Mouse (Mus musculus) MEL (cell line): ENCODE measurements around the gene Nthl1. TPM values are rescaled to one million over a fixed set of nuclear protein-coding genes. Genes with fewer than 3 reads are reported as not detected.
"Not testable (repeated sequence)": the region's sequence is repeated elsewhere in the genome, so short reads cannot be mapped to it uniquely, and the experiment has no call there.

Source experiments
- DNase-seq: peaks from one replicate; pipeline ENCODE4 v3.0.0; 2011; ENCODE audit warnings: low read depth, low spot score
- H3K27ac ChIP-seq: 2 replicates; pipeline ENCODE4 v1.5.1; 2012; ENCODE audit warnings: low read depth, mild to moderate bottlenecking, control low read depth, low read length, moderate library complexity; ENCODE audit not compliant: control insufficient read depth
- H3K27me3 ChIP-seq, 2 experiments: fragments of 150-350 bp in 1 of 2; sonication (generic) in 1 of 2; 2 replicates each; pipeline ENCODE4 v1.6.1; 2012; ENCODE audit warnings: low read length in 2 of 2, mild to moderate bottlenecking in 2 of 2, improper control_type of control experiment in 1 of 2, moderate library complexity in 1 of 2; ENCODE audit not compliant: insufficient read depth in 2 of 2, control insufficient read depth in 1 of 2
- H3K36me3 ChIP-seq, 2 experiments: 2 replicates each; pipeline ENCODE4 v1.6.1; 2012 to 2014; ENCODE audit warnings: low read length in 2 of 2, improper control_type of control experiment in 1 of 2, inconsistent platforms in 1 of 2, mild to moderate bottlenecking in 1 of 2; ENCODE audit not compliant: insufficient read depth in 2 of 2, control insufficient read depth in 1 of 2
- H3K4me1 ChIP-seq, 2 experiments: fragments of 150-350 bp in 1 of 2; sonication (generic) in 1 of 2; 2 replicates each; pipeline ENCODE4 v1.6.1; 2012; ENCODE audit warnings: low read length in 2 of 2, improper control_type of control experiment in 1 of 2, mild to moderate bottlenecking in 1 of 2; ENCODE audit not compliant: insufficient read depth in 2 of 2, control insufficient read depth in 1 of 2
- H3K4me3 ChIP-seq, 2 experiments: fragments of 150-350 bp in 1 of 2; sonication (generic) in 1 of 2; 2 replicates each; pipeline ENCODE4 v1.5.1; 2012; ENCODE audit warnings: low read depth in 2 of 2, low read length in 2 of 2, mild to moderate bottlenecking in 2 of 2, moderate library complexity in 2 of 2, control low read depth in 1 of 2, improper control_type of control experiment in 1 of 2; ENCODE audit not compliant: control insufficient read depth in 1 of 2, insufficient read depth in 1 of 2
- H3K79me2 ChIP-seq: 2 replicates; pipeline ENCODE4 v1.6.1; 2012; ENCODE audit warnings: mild to moderate bottlenecking, low read length, moderate library complexity; ENCODE audit not compliant: control insufficient read depth, poor library complexity, insufficient read depth
- H3K9ac ChIP-seq: 2 replicates; pipeline ENCODE4 v1.6.1; 2012; ENCODE audit warnings: low read depth, mild to moderate bottlenecking, control low read depth, low read length, moderate library complexity; ENCODE audit not compliant: control insufficient read depth, poor library complexity, severe bottlenecking
- H3K9me3 ChIP-seq: fragments of 150-350 bp; sonication (generic); replicated peaks from 2 replicates; pipeline ENCODE4 v1.6.1; 2012; ENCODE audit warnings: mild to moderate bottlenecking, low read length, improper control_type of control experiment, moderate library complexity; ENCODE audit not compliant: insufficient read depth
- BHLHE40 ChIP-seq: IDR thresholded peaks from 2 replicates; pipeline ENCODE4 v1.6.1; 2012; ENCODE audit warnings: low read depth, mild to moderate bottlenecking, inconsistent platforms, low read length, improper control_type of control experiment, borderline replicate concordance
- CHD2 ChIP-seq: IDR thresholded peaks from 2 replicates; pipeline ENCODE4 v1.6.1; 2011; ENCODE audit warnings: low read length, improper control_type of control experiment
- CTCF ChIP-seq, 3 experiments: IDR thresholded peaks in 2 of 3; conservative IDR thresholded peaks in 1 of 3; 2 replicates each; pipeline ENCODE4 v1.5.1; 2011 to 2012; ENCODE audit warnings: low read length in 3 of 3, low read depth in 2 of 3, mild to moderate bottlenecking in 2 of 3, improper control_type of control experiment in 1 of 3, inconsistent platforms in 1 of 3, mixed read lengths in 1 of 3, moderate library complexity in 1 of 3; ENCODE audit not compliant: control insufficient read depth in 1 of 3, insufficient read depth in 1 of 3, poor library complexity in 1 of 3, severe bottlenecking in 1 of 3
- ELF1 ChIP-seq: IDR thresholded peaks from 2 replicates; pipeline ENCODE4 v1.6.1; 2014; ENCODE audit warnings: low read depth, mild to moderate bottlenecking, inconsistent platforms, low read length, improper control_type of control experiment, moderate library complexity
- EP300 ChIP-seq, 2 experiments: IDR thresholded peaks; 2 replicates each; pipeline ENCODE4 v1.6.1; 2011; ENCODE audit warnings: improper control_type of control experiment in 2 of 2, low read length in 2 of 2, low read depth in 1 of 2, mild to moderate bottlenecking in 1 of 2
- GABPA ChIP-seq: IDR thresholded peaks from 2 replicates; pipeline ENCODE4 v1.6.1; 2012; ENCODE audit warnings: low read depth, mild to moderate bottlenecking, inconsistent platforms, low read length, improper control_type of control experiment, moderate library complexity
- GATA1 ChIP-seq: IDR thresholded peaks from 2 replicates; pipeline ENCODE4 v1.6.1; 2011; ENCODE audit warnings: low read depth, low read length, improper control_type of control experiment
- HCFC1 ChIP-seq: IDR thresholded peaks from 2 replicates; pipeline ENCODE4 v1.6.1; 2012; ENCODE audit warnings: low read depth, mild to moderate bottlenecking, inconsistent platforms, low read length, improper control_type of control experiment, moderate library complexity
- MAX ChIP-seq: IDR thresholded peaks from 2 replicates; pipeline ENCODE4 v1.6.1; 2011; ENCODE audit warnings: low read length, improper control_type of control experiment
- MAZ ChIP-seq: IDR thresholded peaks from 2 replicates; pipeline ENCODE4 v1.6.1; 2012; ENCODE audit warnings: low read depth, mild to moderate bottlenecking, inconsistent platforms, low read length, improper control_type of control experiment
- MEF2A ChIP-seq: IDR thresholded peaks from 2 replicates; pipeline ENCODE4 v1.6.1; 2014; ENCODE audit warnings: low read depth, mild to moderate bottlenecking, inconsistent platforms, low read length, improper control_type of control experiment; ENCODE audit not compliant: poor library complexity, insufficient replicate concordance, severe bottlenecking; ENCODE audit errors: extremely low read depth
- MXI1 ChIP-seq: IDR thresholded peaks from 2 replicates; pipeline ENCODE4 v1.6.1; 2011; ENCODE audit warnings: mild to moderate bottlenecking, low read depth, low read length, improper control_type of control experiment
- MYB ChIP-seq: IDR thresholded peaks from 2 replicates; pipeline ENCODE4 v1.6.1; 2011; ENCODE audit warnings: mild to moderate bottlenecking, low read depth, low read length, improper control_type of control experiment
- MYC ChIP-seq: IDR thresholded peaks from 2 replicates; pipeline ENCODE4 v1.6.1; 2011; ENCODE audit warnings: low read depth, mild to moderate bottlenecking, low read length, improper control_type of control experiment, moderate library complexity
- NELFE ChIP-seq: IDR thresholded peaks from 2 replicates; pipeline ENCODE4 v1.6.1; 2011; ENCODE audit warnings: low read depth, low read length, improper control_type of control experiment
- NRF1 ChIP-seq: IDR thresholded peaks from 2 replicates; pipeline ENCODE4 v1.6.1; 2014; ENCODE audit warnings: low read depth, mild to moderate bottlenecking, inconsistent platforms, low read length, improper control_type of control experiment, moderate library complexity; ENCODE audit not compliant: poor library complexity, insufficient read depth, severe bottlenecking
- POLR2A ChIP-seq, 2 experiments: IDR thresholded peaks; 2 replicates each; pipeline ENCODE4 v1.6.1; 2011 to 2012; ENCODE audit warnings: low read length in 2 of 2, mild to moderate bottlenecking in 2 of 2, control low read depth in 1 of 2, improper control_type of control experiment in 1 of 2, low read depth in 1 of 2, moderate library complexity in 1 of 2; ENCODE audit not compliant: control insufficient read depth in 1 of 2, insufficient read depth in 1 of 2, poor library complexity in 1 of 2
- POLR2AphosphoS2 ChIP-seq: IDR thresholded peaks from 2 replicates; pipeline ENCODE4 v1.6.1; 2011; ENCODE audit warnings: low read length, improper control_type of control experiment
- POLR2AphosphoS5 ChIP-seq: IDR thresholded peaks from 2 replicates; pipeline ENCODE4 v1.6.1; 2012; ENCODE audit warnings: low read depth, borderline replicate concordance, mild to moderate bottlenecking, inconsistent platforms, low read length, moderate library complexity, mixed read lengths
- RAD21 ChIP-seq: IDR thresholded peaks from 2 replicates; pipeline ENCODE4 v1.6.1; 2011; ENCODE audit warnings: mild to moderate bottlenecking, low read depth, low read length, improper control_type of control experiment
- RCOR1 ChIP-seq: IDR thresholded peaks from 2 replicates; pipeline ENCODE4 v1.6.1; 2012; ENCODE audit warnings: low read depth, mild to moderate bottlenecking, inconsistent platforms, low read length, improper control_type of control experiment
- SIN3A ChIP-seq: IDR thresholded peaks from 2 replicates; pipeline ENCODE4 v1.6.1; 2012; ENCODE audit warnings: low read length, improper control_type of control experiment, inconsistent platforms
- SMC3 ChIP-seq: IDR thresholded peaks from 2 replicates; pipeline ENCODE4 v1.6.1; 2011; ENCODE audit warnings: low read depth, low read length, improper control_type of control experiment
- TCF12 ChIP-seq: IDR thresholded peaks from 2 replicates; pipeline ENCODE4 v1.6.1; 2014; ENCODE audit warnings: low read depth, mild to moderate bottlenecking, inconsistent platforms, low read length, improper control_type of control experiment, moderate library complexity
- UBTF ChIP-seq: IDR thresholded peaks from 2 replicates; pipeline ENCODE4 v1.6.1; 2012; ENCODE audit warnings: low read depth, mild to moderate bottlenecking, inconsistent platforms, low read length, improper control_type of control experiment, moderate library complexity, borderline replicate concordance; ENCODE audit not compliant: insufficient read depth
- USF1 ChIP-seq: IDR thresholded peaks from 2 replicates; pipeline ENCODE4 v1.6.1; 2014; ENCODE audit warnings: low read depth, mild to moderate bottlenecking, inconsistent platforms, low read length, improper control_type of control experiment, moderate library complexity
- USF2 ChIP-seq, 2 experiments: IDR thresholded peaks; 2 replicates each; pipeline ENCODE4 v1.6.1; 2011 to 2012; ENCODE audit warnings: improper control_type of control experiment in 2 of 2, low read length in 2 of 2, borderline replicate concordance in 1 of 2, inconsistent platforms in 1 of 2, low read depth in 1 of 2, mild to moderate bottlenecking in 1 of 2; ENCODE audit not compliant: insufficient read depth in 1 of 2
- ZKSCAN1 ChIP-seq: IDR thresholded peaks from 2 replicates; pipeline ENCODE4 v1.6.1; 2012; ENCODE audit warnings: low read depth, mild to moderate bottlenecking, inconsistent platforms, low read length, improper control_type of control experiment, moderate library complexity
- ZMIZ1 ChIP-seq: IDR thresholded peaks from 2 replicates; pipeline ENCODE4 v1.6.1; 2012; ENCODE audit warnings: low read depth, mild to moderate bottlenecking, inconsistent platforms, low read length, improper control_type of control experiment, moderate library complexity
- polyA plus RNA-seq, 2 experiments: library from polyadenylated mRNA; stranded (reverse) in 1 of 2; unstranded in 1 of 2; fragments of >175 nt in 1 of 2; fragments of >200 nt in 1 of 2; gene quantifications; 2 replicates each; pipeline versions ENCODE4 v1.2.1 to v1.2.4; 2012; ENCODE audit warnings: low replicate concordance in 2 of 2, low read depth in 1 of 2; ENCODE audit not compliant: insufficient read length in 2 of 2, insufficient read depth in 1 of 2, missing spikeins in 1 of 2
- total RNA-seq: library from RNA; depleted of rRNA; stranded (reverse); fragments of 300-350 nt; gene quantifications from 2 replicates; pipeline ENCODE4 v1.2.3, GENCODE M21; 2012

The Nthl1 gene
- total and polyA plus RNA-seq, 3 experiments: 31.4 to 262 (median 32.0) TPM

DNA sequence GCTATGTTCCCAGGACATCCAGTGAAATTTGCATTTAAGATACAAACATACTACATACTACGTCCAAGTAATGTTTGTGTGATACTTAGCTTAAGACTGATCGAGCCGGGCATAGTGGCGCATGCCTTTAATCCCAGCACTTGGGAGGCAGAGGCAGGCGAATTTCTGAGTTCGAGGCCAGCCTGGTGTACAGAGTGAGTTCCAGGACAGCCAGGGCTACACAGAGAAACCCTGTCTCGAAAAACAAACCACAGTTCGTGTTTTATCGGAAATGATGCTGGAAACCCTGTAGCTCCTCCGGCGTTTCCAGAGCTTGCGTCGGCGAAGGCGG lies 36.7 kb downstream of the Nthl1 start:
- not testable (repeated sequence) for H3K9me3 ChIP-seq
- H3K27ac ChIP-seq: peak overlapping the region; percentile 84
- TF ChIP-seq MYC (0 out of 2 replicates have a peak, but pooled peaks have one; percentile 32), ZMIZ1 (0 out of 2 replicates have a peak, but pooled peaks have one; percentile 73)
- TF ChIP-seq, all 39 proteins: peak for 2; not testable (repeated sequence) for 37
- peak overlapping the region; percentile 68 for H3K9ac ChIP-seq
- peaks cover 41% of the 10 kb centered on the region for H3K79me2 ChIP-seq
- H3K36me3 ChIP-seq: peaks cover 0 to 14% of the 10 kb centered on the region in 2 experiments; a peak in 2 of 4 replicates
- H3K27me3 ChIP-seq, DNase-seq: not testable (repeated sequence)
- peaks cover 0 to 26% of the 10 kb centered on the region in 2 experiments; a peak in 3 of 4 replicates for H3K4me1 ChIP-seq
- peak overlapping the region; percentile 50 to 67 for H3K4me3 ChIP-seq

DNA sequence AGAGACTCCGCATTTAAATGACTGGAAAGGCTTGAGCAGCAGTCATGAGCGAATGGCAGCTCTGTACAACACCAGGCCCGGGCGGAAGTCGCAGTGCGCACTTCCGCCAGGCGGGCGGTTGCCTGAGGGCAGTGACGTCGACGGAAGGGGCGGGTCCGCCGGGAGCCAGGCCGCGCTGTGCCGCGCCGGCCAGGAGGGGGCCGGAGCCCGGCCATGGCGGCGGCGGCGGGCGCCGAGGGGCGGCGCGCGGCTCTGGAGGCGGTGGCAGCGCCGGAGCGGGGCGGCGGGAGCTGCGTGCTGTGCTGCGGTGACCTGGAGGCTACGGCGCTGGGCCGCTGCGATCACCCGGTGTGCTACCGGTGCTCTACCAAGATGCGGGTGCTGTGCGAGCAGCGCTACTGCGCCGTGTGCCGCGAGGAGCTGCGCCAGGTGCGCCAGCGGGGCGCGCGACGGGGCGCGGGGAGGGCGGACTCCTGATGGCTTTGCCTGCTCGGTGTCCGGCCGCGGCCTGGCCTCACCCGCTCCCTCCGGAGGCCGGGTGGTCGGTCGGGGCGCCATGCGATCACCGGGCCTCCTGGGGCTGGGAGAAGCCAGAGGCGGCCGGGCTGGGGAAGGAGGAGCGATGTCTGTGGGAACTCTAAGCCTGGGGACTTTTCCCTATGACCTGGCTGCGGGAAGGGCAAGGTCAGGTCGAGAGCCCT lies 37.2 kb downstream of the Nthl1 start, which contains the start of gene Zfp598:
Gene Zfp598 (plus strand): TSS at position 143 of the 701 bp plus-strand sequence.
- Histone ChIP-seq H3K27ac (peak within 1 kb of the TSS; percentile 84), H3K9ac (peak within 1 kb of the TSS; percentile 86), H3K27me3 (peaks cover 0 to 2% of the 10 kb centered on the region in 2 experiments; a peak in 1 of 4 replicates), H3K9me3 (no peaks in the 10 kb centered on the region), H3K4me1 (peaks cover 0 to 26% of the 10 kb centered on the region in 2 experiments; a peak in 3 of 4 replicates), H3K36me3 (peaks cover 0 to 14% of the 10 kb centered on the region in 2 experiments; a peak in 2 of 4 replicates), H3K79me2 (peaks cover 46% of the 10 kb centered on the region), H3K4me3 (peak within 1 kb of the TSS; percentile 90 to 99)
- DNase-seq: peak; percentile 94
- TF ChIP-seq MYB (peak; percentile 62), EP300 (IDR thresholded peaks at IDR 0.05; ENCODE audit: low read depth in 1 of 2, low read length in 2 of 2) (no peak; a peak in 1 of 4 replicates), HCFC1 (peak; percentile 92), SIN3A (peak; percentile 90), TCF12 (peak; percentile 68), MEF2A (no peak), MAZ (no peak; the same call in 1 of the 2 replicates), USF1 (no peak), ELF1 (peak; percentile 98), GABPA (no peak), UBTF (no peak), NELFE (peak; percentile 93), RAD21 (no peak), POLR2AphosphoS2 (peak; percentile 87; the same call in 1 of the 2 replicates), NRF1 (peak; percentile 47; the same call in 1 of the 2 replicates), MYC (no peak), SMC3 (no peak), ZKSCAN1 (no peak), MAX (peak; percentile 30; the same call in 1 of the 2 replicates), USF2 (IDR thresholded peaks at IDR 0.05; ENCODE audit: borderline replicate concordance in 1 of 2, insufficient read depth in 1 of 2, low read depth in 1 of 2, low read length in 2 of 2) (no peak), POLR2AphosphoS5 (0 out of 2 replicates have a peak, but pooled peaks have one; percentile 27), CHD2 (no peak), GATA1 (no peak), MXI1 (peak; percentile 80), RCOR1 (no peak; the same call in 1 of the 2 replicates), CTCF (IDR thresholded peaks at IDR 0.05 in 2 of 3, conservative IDR thresholded peaks at IDR 0.05 in 1 of 3; ENCODE audit: control insufficient read depth in 1 of 3, insufficient read depth in 1 of 3, low read depth in 2 of 3, low read length in 3 of 3, poor library complexity in 1 of 3, severe bottlenecking in 1 of 3) (0 out of 6 replicates have a peak, but pooled peaks of 1 of the 3 experiments have one; percentile 5), BHLHE40 (no peak), POLR2A (IDR thresholded peaks at IDR 0.05; ENCODE audit: control insufficient read depth in 1 of 2, insufficient read depth in 1 of 2, low read depth in 1 of 2, low read length in 2 of 2, poor library complexity in 1 of 2) (peak; percentile 93 to 96; a peak in 3 of 4 replicates)
